Mouse (Mus musculus): ENCODE data around the gene Btnl1. TPM values are rescaled to one million over a fixed set of nuclear protein-coding genes. Genes with fewer than 3 reads are reported as not detected.

Btnl1 gene
- polyA plus RNA-seq, 1 experiment from 2014 or later = not detected

- Histone ChIP-seq H3K9me3 (no peaks in the 10 kb centered on the region), H3K4me3 (no peak overlapping the region), H3K4me1 (replicated peaks) (no peaks in the 10 kb centered on the region), H3K27me3 (ENCODE audit: insufficient read depth, poor library complexity, severe bottlenecking) (no peaks in the 10 kb centered on the region), H3K36me3 (no peaks in the 10 kb centered on the region), H3K27ac (no peak overlapping the region)
- no peak for DNase-seq (ENCODE audit: low spot score)
- WGBS = 83% methylated on average over 3 of the region's 3 CpGs
Measured at GRCm38 (mm10) chr17:34363676-34364310, 13.1 kb upstream of the Btnl1 start.

- no peak for DNase-seq (ENCODE audit: low spot score)
- no peaks in the 10 kb centered on the region for H3K27me3 ChIP-seq (ENCODE audit: insufficient read depth, poor library complexity, severe bottlenecking)
- no peak overlapping the region for H3K27ac ChIP-seq
- H3K36me3 ChIP-seq = no peaks in the 10 kb centered on the region
- no peak overlapping the region for H3K4me3 ChIP-seq
- H3K9me3 ChIP-seq = no peaks in the 10 kb centered on the region
- WGBS = 82% methylated on average over 10 of the region's 10 CpGs
- no peaks in the 10 kb centered on the region for H3K4me1 ChIP-seq (replicated peaks)
Measured at GRCm38 (mm10) chr17:34365031-34365430, 11.9 kb upstream of the Btnl1 start.

DNA sequence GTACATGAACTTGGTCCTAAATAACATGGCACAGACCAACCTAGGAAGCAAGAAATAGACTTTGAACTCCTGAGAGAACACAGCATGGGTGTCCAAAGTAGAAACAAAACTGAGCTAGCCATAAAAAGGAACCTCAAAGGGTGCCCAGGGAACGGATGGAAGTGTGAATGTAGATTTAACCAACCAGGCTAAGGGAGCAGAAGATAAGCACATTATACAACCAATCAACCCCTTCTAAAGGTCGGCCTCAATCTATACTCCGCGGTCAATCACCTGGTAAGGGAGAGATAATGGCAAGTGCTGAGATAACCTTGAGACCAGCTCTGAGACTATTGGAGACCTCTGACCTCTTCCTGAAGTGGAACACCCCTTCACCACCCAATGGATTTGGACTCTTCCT is 6.4 kb upstream of the Btnl1 start:
- WGBS = 74% methylated on average over 4 of the region's 4 CpGs

DNA sequence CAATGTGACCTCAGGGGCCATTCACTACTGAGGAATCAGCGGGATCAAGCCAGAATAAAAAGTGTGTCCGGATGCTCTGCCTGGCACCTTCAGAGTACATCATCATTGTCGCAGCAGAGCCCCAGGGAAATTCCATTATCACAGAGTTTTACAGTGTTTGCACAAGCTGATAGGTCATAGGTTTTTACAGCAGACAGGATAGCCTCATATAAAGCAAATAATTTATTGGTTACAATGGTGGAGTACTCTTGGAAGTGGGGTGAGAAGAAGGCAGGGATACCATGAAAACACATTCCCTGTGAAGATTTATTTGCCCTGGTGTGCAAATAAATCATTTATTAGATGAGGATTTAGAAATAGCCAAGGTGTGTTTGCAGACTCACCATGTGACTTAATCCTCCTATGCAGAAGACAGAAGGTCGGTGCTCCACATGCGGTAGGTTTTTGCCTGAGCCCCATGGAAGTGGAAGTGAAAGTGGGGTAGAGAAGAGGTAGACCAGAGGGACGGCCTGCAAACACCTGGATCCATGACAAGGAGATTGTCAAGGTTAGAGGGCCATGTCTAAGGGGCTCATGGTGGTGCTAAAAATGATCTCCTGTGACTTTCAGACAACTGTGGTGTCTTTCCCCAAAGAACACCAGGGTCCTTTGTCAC is 3.8 kb upstream of the Btnl1 start:
- Histone ChIP-seq H3K4me1 (replicated peaks) (no peaks in the 10 kb centered on the region), H3K4me3 (no peak overlapping the region), H3K9me3 (no peaks in the 10 kb centered on the region), H3K36me3 (no peaks in the 10 kb centered on the region), H3K27me3 (ENCODE audit: insufficient read depth, poor library complexity, severe bottlenecking) (no peaks in the 10 kb centered on the region), H3K27ac (no peak overlapping the region)
- DNase-seq (ENCODE audit: low spot score) = no peak
- 87% methylated on average over 6 of the region's 6 CpGs for WGBS

More for the DNA sequence above, 6.4 kb upstream of the Btnl1 start:
- no peaks in the 10 kb centered on the region for H3K4me1 ChIP-seq (replicated peaks)
- H3K4me3 ChIP-seq = no peak overlapping the region
- no peaks in the 10 kb centered on the region for H3K27me3 ChIP-seq (ENCODE audit: insufficient read depth, poor library complexity, severe bottlenecking)
- no peaks in the 10 kb centered on the region for H3K9me3 ChIP-seq
- no peak overlapping the region for H3K27ac ChIP-seq
- no peak for DNase-seq (ENCODE audit: low spot score)
- no peaks in the 10 kb centered on the region for H3K36me3 ChIP-seq

GRCm38 (mm10) chr17:34377450-34378209 is 698 bp downstream of the Btnl1 start:
- Histone ChIP-seq H3K27me3 (ENCODE audit: insufficient read depth, poor library complexity, severe bottlenecking) (no peaks in the 10 kb centered on the region), H3K36me3 (no peaks in the 10 kb centered on the region)
- WGBS = 74% methylated on average over 6 of the region's 6 CpGs

GRCm38 (mm10) chr17:34378716-34379115 is 1.8 kb downstream of the Btnl1 start:
- no peaks in the 10 kb centered on the region for H3K4me1 ChIP-seq (replicated peaks)
- no peak for DNase-seq (ENCODE audit: low spot score)
- H3K27me3 ChIP-seq (ENCODE audit: insufficient read depth, poor library complexity, severe bottlenecking) = no peaks in the 10 kb centered on the region
- H3K36me3 ChIP-seq = no peaks in the 10 kb centered on the region
- WGBS = 81% methylated on average over 2 of the region's 2 CpGs
- no peak overlapping the region for H3K4me3 ChIP-seq
- no peak overlapping the region for H3K27ac ChIP-seq
- no peaks in the 10 kb centered on the region for H3K9me3 ChIP-seq

More at GRCm38 (mm10) chr17:34377450-34378209, 698 bp downstream of the Btnl1 start:
- DNase-seq (ENCODE audit: low spot score) = no peak
- Histone ChIP-seq H3K9me3 (no peaks in the 10 kb centered on the region), H3K27ac (no peak overlapping the region), H3K4me1 (replicated peaks) (no peaks in the 10 kb centered on the region), H3K4me3 (no peak overlapping the region)

GRCm38 (mm10) chr17:34379451-34379850 is 2.5 kb downstream of the Btnl1 start:
- Histone ChIP-seq H3K9me3 (no peaks in the 10 kb centered on the region), H3K27ac (no peak overlapping the region), H3K36me3 (no peaks in the 10 kb centered on the region), H3K27me3 (ENCODE audit: insufficient read depth, poor library complexity, severe bottlenecking) (no peaks in the 10 kb centered on the region), H3K4me3 (no peak overlapping the region), H3K4me1 (replicated peaks) (no peaks in the 10 kb centered on the region)
- no peak for DNase-seq (ENCODE audit: low spot score)
- WGBS = 83% methylated on average over 7 of the region's 7 CpGs

GRCm38 (mm10) chr17:34381876-34382275 is 4.9 kb downstream of the Btnl1 start:
- Histone ChIP-seq H3K36me3 (no peaks in the 10 kb centered on the region), H3K27ac (no peak overlapping the region), H3K4me1 (replicated peaks) (no peaks in the 10 kb centered on the region), H3K9me3 (no peaks in the 10 kb centered on the region), H3K27me3 (ENCODE audit: insufficient read depth, poor library complexity, severe bottlenecking) (no peaks in the 10 kb centered on the region), H3K4me3 (no peak overlapping the region)
- no peak for DNase-seq (ENCODE audit: low spot score)
- 78% methylated on average over 11 of the region's 11 CpGs for WGBS

DNA sequence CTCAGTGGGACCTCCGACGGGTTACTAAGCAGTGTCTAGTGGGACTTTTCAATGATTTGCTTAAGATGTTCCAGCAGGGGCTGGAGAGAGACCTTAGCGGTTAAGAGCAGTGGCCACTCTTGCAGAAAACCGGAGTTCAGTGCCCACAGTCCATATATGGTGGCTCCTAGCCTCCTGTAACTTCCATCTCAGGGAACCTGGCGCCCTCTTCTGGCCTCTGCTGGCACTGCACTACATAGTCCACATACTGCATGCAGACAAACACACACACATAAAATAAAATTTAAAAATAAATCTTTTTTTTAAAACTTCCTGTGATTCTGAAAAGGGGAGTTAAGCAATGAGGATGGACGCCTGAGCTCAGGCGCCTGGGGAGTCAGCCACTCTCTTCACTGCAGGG is 6.3 kb downstream of the Btnl1 start:
- no peak overlapping the region for H3K27ac ChIP-seq
- DNase-seq (ENCODE audit: low spot score) = peak; percentile 11
- no peaks in the 10 kb centered on the region for H3K9me3 ChIP-seq
- 73% methylated on average over 7 of the region's 7 CpGs for WGBS
- no peaks in the 10 kb centered on the region for H3K4me1 ChIP-seq (replicated peaks)
- H3K4me3 ChIP-seq = no peak overlapping the region
- H3K36me3 ChIP-seq = no peaks in the 10 kb centered on the region
- no peaks in the 10 kb centered on the region for H3K27me3 ChIP-seq (ENCODE audit: insufficient read depth, poor library complexity, severe bottlenecking)

- WGBS = 76% methylated on average over 3 of the region's 3 CpGs
Measured at GRCm38 (mm10) chr17:34384699-34385098, 7.8 kb downstream of the Btnl1 start.

DNA sequence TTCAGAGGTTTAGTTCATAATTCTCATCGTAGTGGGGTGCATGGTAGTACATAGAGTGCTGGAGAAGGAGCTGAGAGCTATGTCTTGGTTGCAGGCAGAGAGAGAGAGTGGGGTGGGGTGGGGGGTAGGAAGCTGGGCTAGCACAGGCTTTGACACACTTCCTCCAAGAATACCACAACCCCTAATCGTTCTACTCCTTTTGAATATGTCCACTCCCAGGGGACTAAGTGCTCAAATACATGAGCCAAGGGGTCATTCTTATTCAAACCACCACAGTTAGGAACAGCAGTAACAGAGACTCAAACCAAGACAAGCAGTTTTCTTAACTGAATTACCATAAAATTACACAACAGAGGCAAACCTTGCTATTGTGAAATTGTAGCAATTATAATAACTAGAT is 9.7 kb downstream of the Btnl1 start:
- DNase-seq (ENCODE audit: low spot score) = no peak
- no peak overlapping the region for H3K27ac ChIP-seq
- no peaks in the 10 kb centered on the region for H3K9me3 ChIP-seq
- H3K4me1 ChIP-seq (replicated peaks) = 0 out of 2 replicates have a peak, but pooled peaks cover 1% of the 10 kb centered on the region
- H3K36me3 ChIP-seq = no peaks in the 10 kb centered on the region
- 80% methylated on average over 2 of the region's 2 CpGs for WGBS
- H3K4me3 ChIP-seq = no peak overlapping the region
- peaks cover 9% of the 10 kb centered on the region for H3K27me3 ChIP-seq (ENCODE audit: insufficient read depth, poor library complexity, severe bottlenecking)

More at GRCm38 (mm10) chr17:34384699-34385098, 7.8 kb downstream of the Btnl1 start:
- DNase-seq (ENCODE audit: low spot score) = no peak
- Histone ChIP-seq H3K4me1 (replicated peaks) (no peaks in the 10 kb centered on the region), H3K9me3 (no peaks in the 10 kb centered on the region), H3K36me3 (no peaks in the 10 kb centered on the region), H3K27me3 (ENCODE audit: insufficient read depth, poor library complexity, severe bottlenecking) (peaks cover 4% of the 10 kb centered on the region; the same call in 1 of the 2 replicates), H3K4me3 (no peak overlapping the region), H3K27ac (no peak overlapping the region)

GRCm38 (mm10) chr17:34388513-34388912 is 11.6 kb downstream of the Btnl1 start:
- no peak overlapping the region for H3K27ac ChIP-seq
- H3K4me3 ChIP-seq = no peak overlapping the region
- H3K27me3 ChIP-seq (ENCODE audit: insufficient read depth, poor library complexity, severe bottlenecking) = peaks cover 16% of the 10 kb centered on the region
- 38% methylated on average over 4 of the region's 4 CpGs for WGBS
- H3K4me1 ChIP-seq (replicated peaks) = 0 out of 2 replicates have a peak, but pooled peaks cover 9% of the 10 kb centered on the region
- H3K9me3 ChIP-seq = no peaks in the 10 kb centered on the region
- DNase-seq (ENCODE audit: low spot score) = peak; percentile 30
- no peaks in the 10 kb centered on the region for H3K36me3 ChIP-seq

GRCm38 (mm10) chr17:34391507-34391906 is 14.6 kb downstream of the Btnl1 start:
- 0 out of 2 replicates have a peak, but pooled peaks cover 9% of the 10 kb centered on the region for H3K4me1 ChIP-seq (replicated peaks)
- no peaks in the 10 kb centered on the region for H3K36me3 ChIP-seq
- H3K9me3 ChIP-seq = no peaks in the 10 kb centered on the region
- H3K4me3 ChIP-seq = no peak overlapping the region
- DNase-seq (ENCODE audit: low spot score) = no peak
- H3K27me3 ChIP-seq (ENCODE audit: insufficient read depth, poor library complexity, severe bottlenecking) = peaks cover 16% of the 10 kb centered on the region
- no peak overlapping the region for H3K27ac ChIP-seq
- WGBS = 77% methylated on average over 7 of the region's 7 CpGs

Data from hindbrain, embryonic 10.5 days (tissue).